Mouse (Mus musculus): ENCODE measurements around the gene Schip1.

Schip1 gene

DNA sequence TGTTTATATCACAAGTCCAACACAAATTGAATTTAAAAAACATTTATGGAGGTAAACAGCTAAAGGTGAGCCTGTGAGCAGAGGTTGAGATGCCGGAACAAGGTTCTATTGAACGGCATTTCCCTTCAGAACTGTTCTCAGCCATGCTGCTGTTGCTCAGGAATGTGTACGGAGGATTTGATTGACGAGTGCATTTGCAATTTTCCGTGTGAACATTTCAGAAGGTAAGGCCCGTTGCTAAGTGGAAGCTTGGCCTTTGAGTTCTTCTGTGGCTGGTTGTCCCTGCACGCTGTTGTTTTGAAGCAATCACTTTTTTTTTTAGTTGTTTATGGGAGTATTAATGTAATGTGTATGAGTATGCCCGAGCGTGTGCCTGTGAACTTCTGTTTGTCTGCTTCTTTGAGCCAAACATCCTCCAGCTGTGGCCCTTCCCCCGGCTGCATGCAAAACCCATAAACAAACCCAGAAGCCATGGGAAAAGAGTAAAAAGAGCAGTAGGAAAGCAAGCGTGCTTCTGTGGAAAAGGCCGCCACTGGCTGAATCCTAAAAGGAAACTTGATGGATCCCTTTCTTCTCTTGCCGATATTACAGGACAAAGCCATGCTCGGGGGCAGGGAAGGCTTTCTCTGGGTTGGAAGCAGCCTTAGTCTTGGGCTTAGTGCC is 518.6 kb downstream of the Schip1 start:
- DNase-seq (ENCODE audit: extremely low spot score), result peak; percentile 47

DNA sequence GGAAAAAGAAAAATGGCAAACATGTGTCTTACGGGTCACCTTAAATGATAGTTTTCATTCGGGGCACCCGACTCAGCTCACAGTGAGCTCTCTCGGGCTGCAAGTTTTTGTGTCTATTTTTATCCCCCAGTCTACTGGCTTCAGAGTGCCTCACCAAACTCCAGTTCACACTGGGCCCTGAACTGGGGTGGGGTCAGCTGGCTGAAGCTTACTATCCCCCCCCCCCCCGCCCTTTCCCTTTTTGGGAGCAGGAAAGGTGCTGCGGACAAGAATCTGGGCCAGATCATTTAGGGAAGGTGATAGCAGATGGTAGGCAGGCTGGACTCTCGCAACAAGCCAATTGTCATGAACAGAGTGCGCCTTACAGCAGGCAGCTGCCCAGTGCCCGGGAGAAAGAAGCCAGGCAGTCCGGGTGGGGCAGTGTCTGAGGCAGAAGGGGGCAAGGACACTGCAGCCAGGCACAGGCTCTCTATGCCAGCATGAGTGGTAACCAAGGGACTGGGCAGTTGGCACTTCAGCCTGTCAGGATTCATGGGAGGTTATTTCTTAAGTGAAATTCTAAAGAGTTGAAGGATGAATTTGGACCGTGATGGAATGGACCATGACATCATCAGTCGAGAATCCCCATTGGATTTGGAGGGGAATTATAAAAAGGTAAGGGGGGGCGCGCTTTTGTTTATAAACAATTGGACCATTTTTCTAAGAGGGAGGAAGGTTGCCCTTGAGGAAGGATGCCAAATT is 519.3 kb downstream of the Schip1 start:
- DNase-seq (ENCODE audit: extremely low spot score), result peak; percentile 43

DNA sequence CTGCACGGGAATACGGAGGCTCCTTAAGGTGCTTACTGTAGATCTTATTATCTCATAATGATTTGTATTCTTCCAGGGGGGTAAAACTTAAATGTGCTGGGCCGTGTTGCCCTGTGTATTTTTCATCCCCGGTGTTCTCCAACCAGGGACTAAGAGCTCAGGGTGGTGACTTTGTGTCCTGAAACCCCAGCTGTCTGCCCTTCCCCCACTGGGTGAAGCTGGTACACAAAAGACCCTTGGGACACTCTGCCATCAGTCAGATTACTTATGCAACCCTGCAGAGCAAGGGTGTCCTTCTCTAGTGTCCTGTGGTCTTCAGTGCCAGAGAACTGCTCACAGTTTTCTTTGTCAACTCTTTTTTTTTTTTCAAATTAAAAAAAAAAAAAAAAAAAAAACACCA is 520.6 kb downstream of the Schip1 start:
- DNase-seq (ENCODE audit: extremely low spot score), result no peak

DNA sequence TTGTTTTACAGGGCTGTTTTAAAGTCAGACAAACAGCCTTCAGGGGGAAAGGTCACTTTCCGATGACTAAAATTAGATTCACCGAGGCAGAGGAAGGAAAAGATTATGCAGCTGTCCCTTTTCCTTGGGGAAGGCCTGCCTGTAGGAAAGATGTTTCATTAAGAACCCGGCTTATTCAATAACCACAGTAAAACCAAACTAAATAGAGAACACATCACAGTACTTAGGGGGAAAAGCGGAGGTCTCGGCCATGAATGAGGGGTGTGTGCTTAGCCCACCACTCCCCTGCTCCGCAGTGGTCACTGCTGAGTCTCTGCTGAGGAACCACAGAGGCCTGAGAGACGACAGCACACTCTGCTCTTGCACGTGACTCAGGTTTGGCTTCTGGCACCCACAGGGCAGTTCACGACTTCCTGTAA is 522.1 kb downstream of the Schip1 start:
- no peak for DNase-seq (ENCODE audit: extremely low spot score)

DNA sequence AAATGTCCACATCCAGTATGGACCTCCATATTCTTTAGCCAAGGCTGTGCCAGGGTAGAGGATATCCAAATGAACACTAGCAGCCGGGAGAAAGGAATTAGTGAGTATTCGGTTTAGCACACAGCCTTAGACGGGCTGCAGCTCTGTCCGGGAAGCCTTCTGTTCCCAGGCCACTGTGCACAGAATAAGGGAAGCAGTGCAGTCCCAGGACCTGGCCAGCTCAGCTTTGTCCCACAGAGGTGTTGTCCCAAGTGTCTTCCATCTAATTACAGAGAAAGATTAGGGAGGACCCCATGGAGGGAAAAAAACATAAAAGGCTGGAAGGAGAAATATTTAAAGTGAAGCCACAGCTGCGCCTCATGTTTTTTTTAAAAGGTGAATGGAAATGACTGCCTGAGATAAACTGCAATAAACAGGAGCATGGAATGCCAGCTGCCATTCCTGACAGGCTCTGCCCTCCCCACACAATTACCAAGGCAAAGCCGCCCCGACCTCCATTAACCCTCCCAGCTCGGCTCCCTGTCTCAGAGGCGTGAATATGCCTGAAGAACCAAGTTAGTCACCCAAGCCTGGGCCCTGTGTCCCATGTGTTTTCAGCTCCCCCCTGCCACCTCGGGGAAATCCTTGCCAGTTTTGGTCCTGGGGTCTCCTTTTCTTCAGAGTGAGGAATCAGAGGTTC is 523.1 kb downstream of the Schip1 start:
- DNase-seq (ENCODE audit: extremely low spot score), result no peak

DNA sequence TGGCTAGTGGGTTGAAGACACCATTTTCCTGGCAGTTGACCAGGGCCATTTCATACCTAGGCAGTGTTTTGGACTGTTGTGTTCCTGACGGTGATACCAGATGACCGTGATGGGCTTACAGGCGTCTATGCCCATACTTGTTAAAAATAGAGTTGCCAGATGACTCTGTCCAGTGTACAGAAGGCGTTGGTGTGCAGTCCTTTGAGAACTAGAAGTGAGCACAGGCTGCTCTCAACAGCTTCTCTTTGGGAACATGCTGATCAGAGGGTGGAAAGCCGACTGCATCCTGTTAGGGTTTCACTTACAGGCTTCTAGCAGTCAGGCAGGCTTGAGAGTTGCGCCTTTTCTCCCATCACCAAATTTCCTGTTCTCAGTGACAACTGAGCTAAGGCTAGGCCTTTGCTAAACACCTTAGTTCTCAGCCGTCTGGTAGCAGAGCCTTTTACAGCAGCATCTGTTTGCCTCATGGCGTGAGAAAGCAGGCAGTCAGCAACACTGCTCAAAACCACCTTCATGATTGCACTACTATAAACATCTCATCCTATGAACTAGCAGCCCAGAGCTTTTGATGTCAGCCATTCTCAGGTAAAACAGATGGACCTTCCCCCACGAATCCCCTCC is 524.7 kb downstream of the Schip1 start:
- DNase-seq (ENCODE audit: extremely low spot score), result no peak

DNA sequence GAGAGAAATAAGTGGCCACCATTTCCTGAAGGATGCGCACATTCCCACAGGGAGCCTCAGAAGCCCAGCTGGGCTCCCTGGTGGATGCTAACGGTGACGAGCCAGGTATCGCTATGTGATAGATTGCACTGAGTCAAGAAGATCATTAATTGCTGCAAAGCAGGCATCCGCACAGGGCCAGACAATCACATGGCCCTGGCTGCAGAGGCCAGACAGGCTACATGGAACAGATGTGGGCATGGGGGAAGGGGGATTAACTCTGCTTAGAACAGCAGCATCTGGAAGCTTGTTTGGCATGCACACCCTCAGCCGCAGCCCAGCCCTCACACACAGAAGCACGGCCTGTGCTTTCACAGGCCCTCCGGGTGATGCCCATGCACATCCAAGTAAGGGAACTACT is 525.8 kb downstream of the Schip1 start:
- peak; percentile 31 for DNase-seq (ENCODE audit: extremely low spot score)

DNA sequence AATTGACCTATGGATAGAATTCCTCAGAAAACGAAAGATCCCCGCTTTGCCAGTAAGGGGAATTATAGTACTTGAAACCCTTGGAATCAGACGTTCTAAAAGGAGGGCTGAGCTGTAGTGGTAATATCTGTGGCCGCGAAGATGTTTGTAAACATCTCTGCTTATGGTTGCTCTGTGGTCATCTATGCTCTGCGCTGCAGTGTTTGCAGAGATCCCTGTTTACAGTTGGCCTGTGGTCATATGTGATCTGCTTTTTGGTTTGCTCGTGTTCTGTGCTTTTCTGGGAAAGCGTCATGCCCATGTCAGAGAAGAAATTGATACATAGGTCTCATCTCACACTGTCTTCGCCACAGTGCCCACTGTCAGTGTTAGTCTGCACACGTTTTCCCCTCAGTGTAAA is 528.0 kb downstream of the Schip1 start:
- no peak for DNase-seq (ENCODE audit: extremely low spot score)

DNA sequence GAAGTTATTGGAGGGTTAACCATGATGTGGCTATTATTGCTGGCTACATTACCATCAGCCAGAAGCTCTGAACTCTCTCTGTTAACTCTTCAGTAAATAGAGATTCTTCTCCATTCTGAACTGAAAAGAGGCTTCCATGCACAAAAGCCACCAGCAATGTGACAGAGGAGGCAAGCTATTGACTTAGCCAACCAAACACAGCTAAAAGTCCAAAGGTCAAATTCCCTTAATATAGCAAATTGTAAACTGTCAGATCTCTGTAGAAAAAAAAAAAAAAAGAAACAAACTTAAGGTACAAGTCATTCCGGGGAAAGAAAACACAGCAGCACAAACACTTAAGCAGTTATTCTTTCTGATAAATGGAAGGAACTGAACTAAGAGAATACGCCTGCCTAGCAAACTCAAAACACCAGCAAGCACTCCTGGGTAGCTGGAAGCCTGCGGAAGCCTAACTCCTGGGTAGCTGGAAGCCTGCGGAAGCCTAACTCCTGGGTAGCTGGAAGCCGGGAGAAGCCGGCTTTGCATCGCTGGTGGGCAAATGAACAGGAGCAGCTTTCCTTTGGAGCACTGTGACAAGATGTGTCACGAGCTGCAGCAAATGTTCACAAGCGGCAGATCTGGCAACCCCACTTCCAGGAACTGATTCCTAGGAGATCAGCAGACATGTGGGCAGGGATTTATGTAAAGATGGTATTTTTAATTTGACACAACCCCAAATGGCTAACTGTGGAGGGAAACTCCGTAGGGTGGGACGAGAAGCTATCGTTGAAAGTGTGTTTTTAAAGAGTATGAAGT is 528.7 kb downstream of the Schip1 start:
- DNase-seq (ENCODE audit: extremely low spot score), result no peak

DNA sequence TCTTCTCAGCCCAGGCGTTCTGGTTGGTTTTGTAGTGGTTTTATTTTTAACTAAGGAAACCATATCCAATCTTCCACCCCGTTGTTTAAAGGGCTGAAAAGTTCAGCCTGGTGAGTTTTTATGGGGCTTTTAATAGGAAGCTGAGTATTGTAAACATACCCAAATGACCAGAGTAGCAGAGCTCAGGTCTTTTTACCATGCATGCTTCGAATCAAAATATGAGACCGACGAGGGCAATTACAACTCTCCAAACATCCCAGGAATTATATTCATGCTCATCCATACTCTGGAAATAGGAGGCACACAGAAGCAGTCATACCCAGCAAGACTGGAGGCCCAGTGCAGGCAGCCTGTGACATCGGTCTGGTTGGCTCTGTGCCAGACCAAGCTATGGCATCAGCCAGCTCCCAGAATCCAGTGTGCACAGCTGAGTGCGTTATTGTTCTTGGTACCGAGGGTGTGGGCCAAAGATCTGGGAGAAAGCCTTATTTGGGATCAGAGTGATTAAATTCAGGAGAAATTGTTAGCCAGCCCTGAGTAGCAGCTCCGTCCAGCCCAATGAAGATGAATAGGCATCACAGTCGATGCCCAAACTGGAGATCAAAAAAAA is 530.8 kb downstream of the Schip1 start:
- DNase-seq (ENCODE audit: extremely low spot score), result no peak

DNA sequence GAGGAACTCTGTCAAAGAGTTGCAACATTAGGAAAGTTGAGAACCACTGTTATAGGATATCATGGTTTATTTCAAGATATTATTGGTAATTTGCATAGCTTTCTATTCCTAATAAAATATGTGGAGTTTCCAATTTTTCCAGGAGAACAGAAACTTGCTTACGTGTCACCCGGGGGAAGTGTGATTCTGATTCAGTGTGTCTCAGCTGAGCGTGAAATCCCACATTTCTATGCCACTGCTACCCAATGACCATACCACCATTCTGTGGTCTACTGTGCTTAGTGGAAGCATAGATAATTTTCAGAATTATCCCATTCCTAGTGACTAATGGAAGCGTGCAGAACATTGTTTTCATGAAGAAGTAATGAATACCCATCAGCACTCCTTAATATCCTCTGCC is 532.3 kb downstream of the Schip1 start:
- no peak for DNase-seq (ENCODE audit: extremely low spot score)

DNA sequence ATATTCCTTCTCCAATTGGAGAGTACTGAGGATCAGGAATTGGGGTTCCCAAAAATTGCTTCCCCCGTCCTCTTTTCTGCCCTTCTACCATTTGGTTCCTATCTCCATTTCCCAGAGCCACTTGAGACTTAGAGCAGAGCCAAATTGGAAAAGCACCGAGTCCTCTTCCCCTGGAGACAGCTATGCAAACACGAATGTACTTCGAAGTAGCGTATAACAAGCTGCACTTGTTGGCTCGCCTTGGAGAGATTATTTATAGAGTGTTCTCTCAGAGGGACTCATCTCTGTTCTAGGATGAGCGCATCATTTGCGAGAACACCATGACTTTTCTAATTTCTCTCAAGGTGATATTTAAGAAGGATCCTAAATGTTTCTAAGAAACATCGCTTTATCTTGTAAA is 538.3 kb downstream of the Schip1 start:
- no peak for DNase-seq (ENCODE audit: extremely low spot score)

DNA sequence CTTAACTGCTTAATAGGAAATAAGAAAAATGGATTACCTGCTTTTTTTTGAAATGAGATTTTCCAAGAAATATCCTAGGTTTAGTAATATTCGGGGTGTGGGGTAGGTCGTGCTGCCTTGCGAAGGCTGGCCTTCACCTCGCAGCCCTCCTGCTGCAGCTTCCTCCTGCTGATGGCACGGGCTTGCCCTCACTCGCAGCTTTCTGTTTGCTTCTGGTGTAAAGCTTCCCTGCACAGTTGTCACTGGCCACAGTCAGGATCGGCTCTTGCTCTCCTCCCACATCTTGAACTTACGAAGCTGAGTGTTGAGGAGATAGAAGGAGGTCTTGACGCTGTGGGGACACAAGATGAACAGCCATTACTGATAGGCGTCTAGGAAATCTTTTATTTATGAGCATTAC is 539.9 kb downstream of the Schip1 start:
- DNase-seq (ENCODE audit: extremely low spot score), result no peak

DNA sequence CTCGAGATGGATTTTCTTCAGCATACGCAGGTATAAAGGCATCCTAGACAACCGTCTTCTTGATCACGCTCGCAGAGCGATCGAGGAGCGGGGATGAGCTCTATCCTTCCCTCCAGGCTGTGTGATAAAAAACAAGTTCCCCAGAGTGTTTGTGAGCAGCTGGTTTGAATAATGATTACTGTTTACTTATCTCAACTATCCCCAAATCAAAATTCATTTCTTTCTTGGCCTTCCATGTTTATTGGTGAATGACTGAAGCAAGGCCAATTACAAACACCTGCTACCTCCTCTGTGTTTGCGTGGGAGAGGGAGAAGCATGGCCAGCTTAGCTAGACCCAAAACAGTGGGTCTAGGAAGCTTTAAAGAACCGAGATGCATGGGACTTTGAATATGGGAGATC is 540.4 kb downstream of the Schip1 start:
- no peak for DNase-seq (ENCODE audit: extremely low spot score)

DNA sequence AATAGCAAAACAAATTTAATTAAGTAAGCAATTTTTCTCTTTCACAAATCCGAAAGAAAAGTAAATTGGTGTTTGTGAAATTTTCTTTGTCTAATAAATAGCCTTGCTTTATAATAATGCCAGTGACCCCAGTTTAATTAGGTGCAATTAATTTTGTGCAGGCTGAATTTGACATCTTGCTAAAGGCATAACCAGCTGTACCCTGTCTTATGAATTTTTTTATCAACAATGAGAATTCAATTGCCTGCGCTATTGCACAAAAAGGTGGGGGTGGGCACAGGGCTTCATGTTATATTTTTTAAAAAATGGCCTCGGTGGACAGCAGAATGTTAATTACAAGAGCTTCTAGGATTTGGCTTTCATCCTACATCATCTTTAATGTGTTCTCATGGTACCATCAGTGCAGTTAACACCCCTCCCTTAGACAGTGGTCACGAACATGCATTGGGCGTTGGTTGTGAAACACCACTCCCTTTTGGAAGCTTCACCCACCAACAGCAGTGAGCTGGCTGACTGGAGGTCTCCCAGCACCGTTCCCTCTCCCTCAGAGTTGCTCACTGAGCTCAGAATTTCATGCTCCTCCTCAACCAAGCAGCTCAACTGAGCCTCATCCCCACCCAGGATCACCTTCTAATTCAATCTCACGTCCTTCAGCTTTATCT is 541.5 kb downstream of the Schip1 start:
- no peak for DNase-seq (ENCODE audit: extremely low spot score)

DNA sequence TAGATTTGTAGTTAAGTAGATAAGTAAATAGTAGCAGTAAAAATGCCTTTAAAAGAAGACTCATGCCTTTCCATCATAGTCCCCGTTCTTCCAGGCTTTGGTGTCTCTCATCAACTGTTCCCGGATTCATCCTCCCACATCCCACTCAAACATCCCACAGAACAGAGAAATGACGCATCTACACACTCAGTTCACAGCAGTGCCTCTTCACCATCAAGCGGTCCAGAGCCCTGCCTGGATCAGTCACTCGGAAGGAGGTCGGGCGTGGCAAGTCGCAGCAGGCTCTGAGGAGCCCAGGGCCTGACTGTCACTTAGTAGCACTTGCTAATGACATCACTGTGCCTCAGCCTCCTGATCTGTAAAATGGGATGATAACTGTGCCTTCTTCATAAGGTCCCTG is 542.1 kb downstream of the Schip1 start:
- no peak for DNase-seq (ENCODE audit: extremely low spot score)

DNA sequence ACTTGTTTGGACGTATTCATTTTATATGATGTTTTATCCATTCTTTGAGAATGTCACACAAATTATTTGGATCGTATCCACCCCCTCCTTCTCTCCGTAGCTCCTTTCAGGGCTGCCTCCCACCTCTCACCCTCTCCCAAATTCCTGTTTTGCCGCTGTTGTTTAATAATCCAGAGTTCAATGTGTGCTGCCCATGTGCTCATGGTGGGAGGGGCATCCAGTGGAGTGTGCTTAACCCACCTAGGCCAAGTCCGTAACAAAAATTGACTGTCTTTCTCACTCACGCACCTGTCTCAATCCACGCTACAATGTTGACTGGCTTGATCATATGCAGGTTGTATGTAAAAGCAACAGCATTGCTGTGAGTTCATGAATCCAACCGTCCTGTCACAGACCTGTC is 542.7 kb downstream of the Schip1 start:
- no peak for DNase-seq (ENCODE audit: extremely low spot score)

DNA sequence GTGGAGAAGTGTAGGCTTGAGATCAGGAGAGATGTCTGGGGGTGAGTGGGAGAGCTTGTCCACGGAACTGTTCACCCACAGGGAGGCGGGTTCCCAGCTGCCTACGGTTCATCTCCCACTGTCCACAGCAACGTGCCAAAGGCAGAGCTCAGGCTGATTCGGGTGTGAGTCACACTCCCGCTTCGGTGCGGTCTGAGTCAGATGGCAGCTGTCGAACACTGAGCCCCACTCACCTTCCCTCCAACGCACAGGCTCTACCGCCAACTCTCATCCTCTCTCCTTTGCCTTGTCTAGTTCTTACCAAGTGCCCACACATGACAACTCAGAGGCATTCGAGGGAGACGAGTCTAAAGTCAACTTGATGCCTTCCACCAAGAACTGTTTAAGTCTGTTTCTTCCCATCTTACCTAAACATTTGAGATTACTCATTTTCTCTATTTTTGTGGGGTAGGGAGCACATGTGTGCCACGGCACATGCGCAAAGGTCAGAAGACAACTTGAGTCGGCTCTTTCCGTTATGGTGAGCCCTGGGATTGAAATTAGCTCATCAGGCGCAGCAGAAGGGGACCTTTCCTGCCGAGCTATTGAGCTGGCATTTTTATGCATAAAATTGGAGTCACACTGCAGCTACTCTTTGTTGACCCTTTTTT is 544.4 kb downstream of the Schip1 start:
- no peak for DNase-seq (ENCODE audit: extremely low spot score)

DNA sequence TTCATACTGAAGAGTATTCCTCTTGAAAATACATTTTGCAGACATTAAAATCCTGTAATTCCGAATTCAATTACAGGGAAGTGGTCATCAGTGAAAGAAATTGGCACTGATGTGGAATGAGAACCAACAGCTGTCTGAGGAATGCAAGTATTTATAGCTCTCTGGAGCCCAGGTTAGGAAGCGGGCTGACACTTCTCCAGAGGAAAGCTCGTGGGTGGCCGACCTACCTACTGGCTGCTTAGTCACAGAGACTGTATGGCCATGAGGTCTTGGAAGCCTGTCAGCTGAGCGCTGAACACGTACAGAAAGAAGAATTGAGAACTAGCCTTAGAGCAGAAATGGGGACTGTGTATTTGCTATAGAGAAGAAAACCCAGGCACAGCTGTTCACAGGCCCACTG is 545.4 kb downstream of the Schip1 start:
- no peak for DNase-seq (ENCODE audit: extremely low spot score)

DNA sequence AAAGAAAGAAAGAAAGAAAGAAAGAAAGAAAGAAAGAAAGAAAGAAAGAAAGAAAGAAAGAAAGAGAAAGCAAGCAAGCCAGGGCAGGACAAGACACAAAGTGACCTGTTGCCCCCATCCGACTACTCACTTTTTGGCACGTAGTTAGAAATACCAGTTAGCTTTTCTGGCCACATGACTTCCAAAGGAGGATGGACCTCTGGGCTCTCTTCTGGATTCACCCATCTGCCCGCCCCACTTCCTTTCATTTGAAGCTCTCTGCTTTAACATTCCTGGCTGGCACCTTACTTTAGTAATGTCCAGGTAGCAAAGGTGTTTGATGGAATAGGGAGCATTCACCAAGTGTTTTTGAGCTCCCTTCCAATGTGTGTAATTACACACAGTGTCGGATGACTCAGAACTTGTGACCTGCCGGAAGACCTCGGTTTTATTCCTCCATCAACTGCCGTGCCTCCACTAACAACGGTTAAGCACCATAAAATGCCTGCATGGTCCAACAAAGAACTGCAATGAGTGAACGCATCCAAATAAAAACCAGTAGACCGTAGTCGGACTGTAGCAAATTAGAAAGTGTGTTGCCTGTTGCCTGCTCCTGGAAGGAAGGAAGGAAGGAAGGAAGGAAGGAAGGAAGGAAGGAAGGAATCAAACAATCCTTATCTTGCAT is 546.1 kb downstream of the Schip1 start:
- DNase-seq (ENCODE audit: extremely low spot score), result no peak

All from embryo, embryonic 9.5 days (tissue).